In genomic region chr15:90935579-90935978, GRCm38 (mm10) we compare ENCODE assay signal across 14 mouse cellular contexts.
DNase-seq lines count a peak whose midpoint lies in the region; ATAC-seq lines count a peak whose summit lies in the region.
"Had no signal": no experiment of that assay in that cellular context is flagged by ENCODE, and none has a peak within 500 bp of the region (broad histone marks: within the 10 kb centered on the region; RNA-seq: fewer than 3 reads in every experiment).

No protein-coding gene starts in this region.

- H3K9ac ChIP-seq in lung, embryonic 16.5 days (ENCODE audit: low read length), result no peak overlapping the region
- H3K9ac ChIP-seq: limb, embryonic 13.5 days; neural tube, embryonic 12.5 days had no signal

- peak; percentile 52 for ATAC-seq in lung, embryonic 16.5 days (ENCODE audit: low read depth)
- ATAC-seq: activated CD4-positive, CD25-positive, alpha-beta regulatory T cell, adult 4 months had no signal

- no peaks in the 10 kb centered on the region for H3K36me3 ChIP-seq in heart, embryonic 10.5 days
- no peaks in the 10 kb centered on the region; the same call in 1 of the 2 replicates for H3K36me3 ChIP-seq in lung, embryonic 16.5 days (ENCODE audit: control insufficient read depth, insufficient read depth, low read length)

- H3K9me3 ChIP-seq in heart, embryonic 10.5 days, result no peaks in the 10 kb centered on the region
- H3K9me3 ChIP-seq in lung, embryonic 16.5 days (ENCODE audit: control insufficient read depth, low read length), result no peaks in the 10 kb centered on the region
- H3K9me3 ChIP-seq: limb, embryonic 13.5 days; midbrain, embryonic 10.5 days; neural tube, embryonic 12.5 days had no signal

- peak; percentile 12 for DNase-seq in heart, adult 8-10 months (ENCODE audit: low spot score)
- DNase-seq in heart, embryonic 10.5 days (ENCODE audit: low spot score), result no peak
- DNase-seq in adipocyte (ENCODE audit: low spot score), result peak; percentile 18
- DNase-seq in gastrocnemius, postnatal 14 days, result peak; percentile 27
- no peak for DNase-seq in spleen, postnatal 36 days (ENCODE audit: low spot score in 2 of 2)
- DNase-seq in right cerebral cortex, adult 18-20 months, result no peak
- no peak for DNase-seq in thymus, adult 18-20 months
- DNase-seq: spleen, adult 18-20 months; thymus, postnatal 36 days had no signal

- intact Hi-C loops in gastrocnemius, postnatal 14 days (cut with DNase I; ENCODE audit: low total_unique reads), result loop anchor here (10.0 kb wide), 1 partner anchor 701 kb away; no protein-coding TSS in a partner anchor

- H3K4me1 ChIP-seq in heart, embryonic 10.5 days, result peaks cover 11% of the 10 kb centered on the region
- H3K4me1 ChIP-seq in lung, embryonic 16.5 days (replicated peaks; ENCODE audit: control insufficient read depth, insufficient read depth, low read length), result no peaks in the 10 kb centered on the region
- H3K4me1 ChIP-seq: limb, embryonic 13.5 days; midbrain, embryonic 10.5 days; neural tube, embryonic 12.5 days had no signal

- no peak overlapping the region for H3K4me2 ChIP-seq in lung, embryonic 16.5 days (ENCODE audit: low read depth, low read length)
- H3K4me2 ChIP-seq: limb, embryonic 13.5 days; neural tube, embryonic 12.5 days had no signal

- WGBS in heart, embryonic 10.5 days, result 55% methylated on average over 6 of the region's 6 CpGs
- WGBS in lung, embryonic 16.5 days, result 39% methylated on average over 6 of the region's 6 CpGs

- no peak overlapping the region for H3K4me3 ChIP-seq in heart, embryonic 10.5 days
- H3K4me3 ChIP-seq in lung, embryonic 16.5 days (ENCODE audit: low read length), result no peak overlapping the region
- H3K4me3 ChIP-seq: limb, embryonic 13.5 days; midbrain, embryonic 10.5 days; neural tube, embryonic 12.5 days had no signal

- no peaks in the 10 kb centered on the region for H3K27me3 ChIP-seq in heart, embryonic 10.5 days (ENCODE audit: insufficient read depth, poor library complexity, severe bottlenecking)
- no peaks in the 10 kb centered on the region for H3K27me3 ChIP-seq in lung, embryonic 16.5 days (ENCODE audit: control insufficient read depth, insufficient read depth, low read depth, low read length)
- H3K27me3 ChIP-seq: limb, embryonic 13.5 days; neural tube, embryonic 12.5 days had no signal

- no peak overlapping the region for H3K27ac ChIP-seq in heart, embryonic 10.5 days
- no peak overlapping the region for H3K27ac ChIP-seq in lung, embryonic 16.5 days (ENCODE audit: low read length)
- H3K27ac ChIP-seq: limb, embryonic 13.5 days; midbrain, embryonic 10.5 days; neural tube, embryonic 12.5 days had no signal

Comparison
In these comparisons a context has a peak if more than half of its experiments do, and no peak if none do; other contexts are left out.
1. DNase-seq: peak in heart, adult 8-10 months (single experiment), adipocyte (single experiment) and gastrocnemius, postnatal 14 days (single experiment); none in heart, embryonic 10.5 days (single experiment), spleen, postnatal 36 days (0 of 2), right cerebral cortex, adult 18-20 months (single experiment) and thymus, adult 18-20 months (0 of 2).